Mouse (Mus musculus) CD8-positive naive resting alpha-beta T cell, adult 57 days (primary cell): Measurements from ENCODE around the gene Morc2a. TPM values are rescaled to one million over a fixed set of nuclear protein-coding genes. Genes with fewer than 3 reads are reported as not detected.

ENCODE experiments used
- total RNA-seq: library from RNA; stranded (reverse); gene quantifications from one replicate; pipeline ENCODE4 v1.2.4, GENCODE M21; 2023

Gene Morc2a
- 59.7 TPM for total RNA-seq

DNA sequence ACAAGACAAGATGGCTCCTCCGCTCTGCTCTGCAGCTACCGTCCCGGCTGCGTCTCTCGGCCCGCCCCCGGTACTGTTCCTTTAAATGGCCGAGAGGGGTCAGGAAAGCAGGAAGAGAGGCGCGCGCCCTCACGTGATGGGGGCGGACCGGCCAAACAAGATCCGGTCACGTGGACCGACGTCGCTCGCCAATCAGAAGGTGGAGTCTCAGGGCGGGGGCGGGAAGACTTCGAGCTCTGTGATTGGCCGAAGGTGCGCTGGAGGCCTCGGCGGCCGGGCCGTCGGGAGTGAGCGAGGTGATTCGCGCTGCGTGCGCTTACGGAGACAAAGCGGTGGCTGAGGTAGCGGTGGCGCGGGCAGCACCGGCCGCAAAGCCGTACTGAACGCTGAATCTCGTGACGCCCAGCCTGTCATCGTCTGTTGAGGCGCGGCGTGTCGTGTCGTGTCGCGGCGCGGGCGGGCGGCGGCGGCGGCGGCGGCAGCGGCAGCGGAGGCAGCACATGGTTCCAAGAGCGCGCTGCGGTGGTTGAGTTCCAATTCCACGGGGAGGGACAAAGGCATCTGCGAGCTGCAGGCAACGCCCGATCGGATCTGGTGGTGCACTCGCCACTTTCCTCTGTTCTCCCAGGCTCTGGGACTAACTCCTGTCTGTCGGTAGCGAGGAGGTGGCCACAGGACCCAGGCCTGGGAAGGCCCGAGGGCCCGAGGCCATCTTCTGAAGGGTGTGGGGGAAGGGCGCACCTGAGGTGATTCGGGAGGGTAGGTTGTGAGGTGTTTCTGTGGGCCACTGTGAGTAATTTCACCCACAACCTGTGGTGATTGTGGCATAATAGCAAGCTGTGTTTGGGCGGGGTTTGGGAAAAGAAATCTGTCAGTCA, at the start of gene Morc2a:
Morc2a (plus strand) TSS at position 228 of the 878 bp plus-strand sequence.

Other genes with a start within 250 kb of the Morc2a start
- 113 TPM for gene Limk2, start 240.0 kb upstream of the Morc2a start, total RNA-seq
- gene Rnf185, start 196.8 kb upstream of the Morc2a start, total RNA-seq = 16.9 TPM
- gene Pla2g3, start 160.9 kb upstream of the Morc2a start, total RNA-seq = not detected
- not detected for gene Inpp5j, start 144.4 kb upstream of the Morc2a start, total RNA-seq
- gene Selenom, start 134.5 kb upstream of the Morc2a start, total RNA-seq = not detected
- gene Smtn, start 108.6 kb upstream of the Morc2a start, total RNA-seq = 0.70 TPM
- not detected for gene Osbp2, start 214.7 kb downstream of the Morc2a start, total RNA-seq
- 0.40 TPM for gene 4921536K21Rik, start 245.9 kb downstream of the Morc2a start, total RNA-seq
- 10.3 TPM for gene Dusp18, start 246.0 kb downstream of the Morc2a start, total RNA-seq